Mouse (Mus musculus) pancreas, adult 10 weeks (tissue): ENCODE measurements around the gene Atf6b. TPM values are rescaled to one million over a fixed set of nuclear protein-coding genes. Genes with fewer than 3 reads are reported as not detected.

Experiments
- polyA plus RNA-seq: library from polyadenylated mRNA; stranded (reverse); fragments of 350-450 nt; fragmentation: Illumina TruSeq; extraction: RNeasy Lipid Tissue Mini Kit (QIAGEN cat#74804); gene quantifications from one replicate; pipeline ENCODE4 v1.2.3, GENCODE M21; 2015; ENCODE audit warnings: low read depth, low replicate concordance; ENCODE audit not compliant: insufficient read depth

Atf6b gene
- polyA plus RNA-seq, result 10.8 TPM

GRCm38 (mm10) chr17:34646906-34647787, at the start of gene Atf6b:
Gene Atf6b, plus strand, starts transcription at chr17:34647146.

GRCm38 (mm10) chr17:34597566-34598095, 49.3 kb upstream of the Atf6b start, which contains the start of gene Ager:
Gene Ager, plus strand, starts transcription at chr17:34597862.

GRCm38 (mm10) chr17:34603375-34604060, 43.4 kb upstream of the Atf6b start, which contains the start of gene Rnf5:
Gene Rnf5, minus strand, starts transcription at chr17:34603690.

GRCm38 (mm10) chr17:34604061-34604508, 42.9 kb upstream of the Atf6b start, which contains the start of gene Agpat1:
Gene Agpat1, plus strand, starts transcription at chr17:34604262.

DNA sequence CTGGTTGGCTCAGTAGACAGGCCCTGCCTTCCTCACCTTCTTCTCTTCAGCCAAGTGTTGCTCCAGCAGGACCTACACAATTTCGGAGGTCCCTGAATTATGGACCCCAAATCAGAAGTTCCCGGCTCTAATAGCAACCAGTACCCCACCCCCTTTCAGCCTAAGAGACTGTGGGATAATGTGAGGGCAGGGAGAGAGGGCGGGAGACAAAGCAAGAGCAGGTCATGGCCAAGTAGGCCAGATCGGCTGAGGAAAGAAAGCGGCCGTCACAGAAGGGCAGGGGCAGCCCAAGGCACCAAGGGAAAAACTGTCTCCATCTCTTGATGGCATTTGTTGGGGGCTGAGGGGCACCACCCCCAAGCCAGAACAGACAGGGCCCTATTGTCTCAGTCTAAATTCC, 31.1 kb upstream of the Atf6b start, which contains the start of gene Egfl8:
Egfl8 (minus strand) TSS at position 101 of the 400 bp plus-strand sequence.

DNA sequence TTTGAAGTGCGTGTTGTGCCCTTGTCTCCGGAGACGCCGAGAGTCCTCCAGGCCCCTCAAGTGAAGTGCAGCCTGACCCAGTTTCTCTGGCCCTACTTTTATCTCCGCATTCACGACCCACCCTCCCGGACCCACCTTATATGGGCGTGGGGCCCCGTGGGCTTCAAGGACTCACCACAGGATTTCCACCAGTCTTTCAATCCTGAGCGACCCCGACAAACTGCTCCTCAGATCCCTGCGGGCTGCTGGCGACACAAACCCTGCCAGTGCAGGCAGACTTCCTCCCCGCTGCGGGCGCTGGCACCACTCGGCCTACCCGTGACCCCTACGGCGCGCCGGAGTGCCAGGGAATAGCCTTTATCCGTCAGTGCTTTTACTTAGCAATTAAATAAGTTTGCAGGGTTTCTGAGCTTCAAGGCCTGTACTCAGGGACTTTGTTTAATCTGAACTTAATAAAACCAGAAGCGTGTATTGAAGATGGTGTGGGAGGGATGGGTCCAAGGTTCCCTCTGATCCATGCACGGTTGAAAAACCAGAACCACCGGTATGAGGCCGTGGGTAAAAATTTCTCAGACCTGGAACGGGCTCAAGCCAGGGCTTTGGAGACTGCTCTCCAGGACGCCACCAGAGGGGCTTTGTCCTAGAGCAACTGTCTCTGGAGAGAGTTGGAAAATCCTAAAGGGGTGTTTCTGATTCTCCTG, 18.9 kb upstream of the Atf6b start, which contains the start of gene Ppt2:
Ppt2 (minus strand) TSS at position 568 of the 701 bp plus-strand sequence.

DNA sequence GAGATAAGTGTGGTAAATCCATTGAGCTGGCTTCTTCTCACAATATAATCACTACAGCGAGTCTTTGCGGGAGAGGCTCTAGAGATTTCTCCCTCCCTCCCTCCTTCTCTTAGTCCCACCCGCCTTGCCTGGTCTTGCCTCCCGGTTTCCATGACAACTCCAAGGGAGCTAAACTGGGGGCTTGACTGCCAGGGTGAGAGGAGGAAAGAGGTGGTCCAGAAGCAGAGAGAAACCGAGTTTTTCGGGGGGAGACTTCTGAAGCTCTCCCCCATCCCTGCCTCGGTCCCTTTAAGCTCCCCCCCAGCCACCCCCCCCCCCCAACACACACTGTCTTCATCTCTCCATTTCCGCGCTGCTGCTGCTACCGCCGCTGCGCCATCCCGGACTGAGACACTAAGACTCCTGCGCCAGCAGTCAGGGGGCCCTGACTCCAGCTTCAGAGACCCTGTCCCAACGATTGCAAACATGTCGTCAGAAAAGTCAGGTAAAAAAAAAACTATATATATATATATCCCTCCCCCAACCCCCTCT, 17.7 kb upstream of the Atf6b start, which contains the start of gene Prrt1:
Prrt1 (plus strand) TSS at position 313 of the 531 bp plus-strand sequence.

GRCm38 (mm10) chr17:34644608-34645007, 2.3 kb upstream of the Atf6b start, which contains the start of gene Fkbpl:
Gene Fkbpl, plus strand, starts transcription at chr17:34644764.

DNA sequence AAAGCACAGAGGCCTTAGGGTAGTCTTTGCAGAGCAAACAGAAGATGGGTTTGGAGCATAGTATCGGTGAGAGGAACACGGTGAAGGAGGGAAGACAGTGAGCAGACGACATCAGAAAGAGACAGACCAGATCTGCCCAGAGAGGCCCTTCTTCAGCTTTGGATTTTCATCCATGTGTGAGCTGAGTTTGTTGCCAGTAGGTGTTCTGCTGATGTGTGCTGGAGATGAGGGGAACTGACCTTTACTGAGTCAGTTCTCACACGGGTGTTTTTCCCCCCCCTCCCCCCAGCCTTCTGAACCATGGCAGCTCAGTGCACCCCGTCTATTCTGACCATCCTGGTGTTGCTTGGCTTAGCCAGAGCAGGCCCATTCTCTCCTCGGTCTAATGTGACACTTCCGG, 23.3 kb downstream of the Atf6b start, which contains the start of gene Tnxb:
Tnxb (plus strand) TSS at position 301 of the 400 bp plus-strand sequence.

Other genes starting within 250 kb of the Atf6b start
- 4.2 TPM for gene BC051142, start 248.3 kb upstream of the Atf6b start, polyA plus RNA-seq
- not detected for gene Btnl4, start 169.8 kb upstream of the Atf6b start, polyA plus RNA-seq
- not detected for gene Btnl6, start 129.8 kb upstream of the Atf6b start, polyA plus RNA-seq
- 13.4 TPM for gene Notch4, start 82.9 kb upstream of the Atf6b start, polyA plus RNA-seq
- 13.2 TPM for gene Gpsm3, start 57.3 kb upstream of the Atf6b start, polyA plus RNA-seq
- gene Pbx2, start 55.9 kb upstream of the Atf6b start, polyA plus RNA-seq, result 11.4 TPM
- gene Ager, start 49.3 kb upstream of the Atf6b start, polyA plus RNA-seq, result 1.3 TPM
- 23.2 TPM for gene Rnf5, start 43.5 kb upstream of the Atf6b start, polyA plus RNA-seq
- 22.7 TPM for gene Agpat1, start 42.9 kb upstream of the Atf6b start, polyA plus RNA-seq
- gene Egfl8, start 31.2 kb upstream of the Atf6b start, polyA plus RNA-seq, result 3.3 TPM
- 9.9 TPM for gene Ppt2, start 18.6 kb upstream of the Atf6b start, polyA plus RNA-seq
- 5.2 TPM for gene Prrt1, start 17.6 kb upstream of the Atf6b start, polyA plus RNA-seq
- 2.0 TPM for gene Fkbpl, start 2.4 kb upstream of the Atf6b start, polyA plus RNA-seq
- 12.0 TPM for gene Tnxb, start 23.4 kb downstream of the Atf6b start, polyA plus RNA-seq
- 20.6 TPM for gene C4b, start 96.7 kb downstream of the Atf6b start, polyA plus RNA-seq
- gene Cyp21a1, start 157.4 kb downstream of the Atf6b start, polyA plus RNA-seq, result 1.9 TPM
- gene Stk19, start 189.8 kb downstream of the Atf6b start, polyA plus RNA-seq, result 14.8 TPM
- 19.9 TPM for gene Dxo, start 189.9 kb downstream of the Atf6b start, polyA plus RNA-seq
- gene Skiv2l, start 203.1 kb downstream of the Atf6b start, polyA plus RNA-seq, result 24.5 TPM
- gene Nelfe, start 203.2 kb downstream of the Atf6b start, polyA plus RNA-seq, result 11.5 TPM
- gene Cfb, start 215.4 kb downstream of the Atf6b start, polyA plus RNA-seq, result 9.5 TPM
- gene Zbtb12, start 232.3 kb downstream of the Atf6b start, polyA plus RNA-seq, result 1.5 TPM
- 4.5 TPM for gene Gm20547, start 234.9 kb downstream of the Atf6b start, polyA plus RNA-seq